Mouse (Mus musculus): ENCODE results near the gene Kalrn. TPM values are rescaled to one million over a fixed set of nuclear protein-coding genes. Genes with fewer than 3 reads are reported as not detected.

The Kalrn gene
- total RNA-seq, 2 experiments from 2014 or later, result 448 to 531 TPM

DNA sequence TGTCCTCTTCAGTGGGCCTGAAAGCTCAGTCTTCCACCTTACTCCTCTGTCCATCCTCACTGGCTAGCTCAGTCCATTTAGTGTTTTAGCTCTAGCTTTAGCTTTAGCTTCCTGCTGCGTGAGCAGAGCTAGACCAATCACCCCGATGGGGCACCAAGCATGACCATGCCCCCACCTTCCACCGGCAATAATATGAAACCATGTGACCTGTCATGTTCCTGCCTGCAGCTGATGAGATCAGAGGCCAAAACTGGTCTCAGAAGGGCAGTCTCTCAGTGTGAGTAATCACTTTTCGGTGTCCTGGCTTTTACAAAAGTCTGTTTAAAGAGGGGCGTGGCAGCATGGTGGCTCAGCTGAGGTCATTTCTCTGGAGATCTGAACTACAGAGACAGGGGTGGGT lies 364.6 kb downstream of the Kalrn start:
- DNase-seq (ENCODE audit: low spot score in 2 of 2), result no peak

- no peak for DNase-seq (ENCODE audit: low spot score in 2 of 2)
Measured at GRCm38 (mm10) chr16:34207972-34208371, 365.4 kb downstream of the Kalrn start.

GRCm38 (mm10) chr16:34204527-34205139 lies 368.7 kb downstream of the Kalrn start:
- no peak for DNase-seq (ENCODE audit: low spot score in 2 of 2)

GRCm38 (mm10) chr16:34199543-34199942 lies 373.8 kb downstream of the Kalrn start:
- no peak for DNase-seq (ENCODE audit: low spot score in 2 of 2)

DNA sequence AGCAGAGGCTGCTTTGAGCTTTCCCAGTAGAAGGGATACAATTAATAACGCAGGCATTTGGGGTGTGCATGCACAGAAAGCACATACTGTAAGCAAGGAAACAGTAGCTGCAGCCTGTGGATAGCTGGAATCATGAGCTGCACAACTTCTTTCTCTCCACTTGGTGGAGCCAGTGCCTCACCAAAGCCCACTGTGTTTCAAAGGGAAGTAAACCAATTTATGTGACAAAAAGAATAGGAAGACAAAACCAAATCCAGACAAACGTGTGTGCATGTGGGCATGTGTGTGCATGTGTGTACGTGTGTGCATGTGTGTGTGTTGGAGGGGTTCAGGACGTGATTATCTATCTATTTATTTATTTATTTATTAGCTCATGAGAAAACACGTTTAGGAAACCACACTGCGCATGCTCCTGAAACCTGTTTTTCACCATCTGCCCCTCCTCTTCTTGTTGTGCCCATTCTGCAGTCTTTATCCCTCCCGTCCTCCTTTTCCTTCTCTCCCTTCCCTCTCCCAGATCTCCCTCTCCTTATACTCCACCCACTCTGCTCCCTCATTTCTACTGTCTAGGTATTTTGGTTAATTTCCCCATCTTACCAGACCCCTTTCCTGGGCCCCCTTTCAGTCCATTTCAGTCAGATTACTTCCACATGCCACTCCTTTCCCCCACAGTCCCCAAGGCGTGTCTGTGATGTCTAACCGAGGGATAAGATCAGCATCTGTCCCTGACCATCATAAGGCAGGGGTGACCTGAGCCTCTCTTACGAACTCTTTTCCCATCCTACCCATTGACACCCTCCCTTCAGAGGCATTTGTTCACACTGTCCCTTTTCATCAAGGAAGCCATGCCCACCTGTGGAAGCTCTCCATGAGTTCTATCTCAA lies 380.1 kb downstream of the Kalrn start:
- DNase-seq (ENCODE audit: low spot score in 2 of 2), result no peak

DNA sequence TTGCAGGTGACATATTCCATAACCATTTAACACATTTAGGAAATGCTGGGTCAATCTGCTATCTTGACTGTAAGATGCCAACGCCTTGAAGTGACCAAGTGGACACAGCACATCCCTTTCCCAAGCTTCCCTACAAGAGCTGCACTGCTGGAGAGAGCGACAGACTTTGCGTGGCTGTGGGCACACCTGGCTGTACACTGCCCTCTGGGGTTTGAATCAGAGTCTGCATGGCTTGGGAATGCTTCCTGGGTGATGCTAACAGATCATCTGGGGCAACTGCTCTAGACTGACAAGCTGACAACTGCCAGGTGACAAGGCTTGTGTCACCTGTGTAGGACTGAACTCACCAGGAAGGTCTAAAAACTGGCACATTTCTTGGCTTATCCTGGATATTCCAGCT lies 388.6 kb downstream of the Kalrn start:
- DNase-seq (ENCODE audit: low spot score in 2 of 2), result no peak

GRCm38 (mm10) chr16:34183186-34183585 lies 390.1 kb downstream of the Kalrn start:
- DNase-seq (ENCODE audit: low spot score in 2 of 2), result no peak

DNA sequence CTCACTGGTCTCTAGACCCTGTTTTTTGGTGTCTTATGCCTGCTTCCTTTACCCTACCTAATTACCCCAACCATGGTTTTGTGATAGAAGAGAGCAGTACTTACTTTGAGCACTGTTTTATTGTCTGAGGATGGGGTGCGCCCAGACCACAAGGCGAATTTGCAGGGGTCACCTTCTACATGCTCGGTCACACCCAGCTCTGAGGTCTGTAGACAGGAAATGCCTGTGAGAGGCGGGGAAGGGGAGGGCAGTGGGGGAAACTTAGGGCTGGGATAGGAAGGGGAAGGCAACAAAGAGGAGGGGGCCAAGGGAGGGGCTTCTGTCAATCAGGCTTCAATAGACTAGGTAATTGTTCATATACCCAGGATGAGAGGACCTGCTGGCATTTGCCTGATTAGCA lies 397.7 kb downstream of the Kalrn start:
- no peak for DNase-seq (ENCODE audit: low spot score in 2 of 2)

- peak; percentile 49 to 75 for DNase-seq (ENCODE audit: low spot score in 2 of 2)
Measured at GRCm38 (mm10) chr16:34172572-34173181, 400.7 kb downstream of the Kalrn start.

- no peak for DNase-seq (ENCODE audit: low spot score in 2 of 2)
Measured at GRCm38 (mm10) chr16:34167042-34167441, 406.3 kb downstream of the Kalrn start.

DNA sequence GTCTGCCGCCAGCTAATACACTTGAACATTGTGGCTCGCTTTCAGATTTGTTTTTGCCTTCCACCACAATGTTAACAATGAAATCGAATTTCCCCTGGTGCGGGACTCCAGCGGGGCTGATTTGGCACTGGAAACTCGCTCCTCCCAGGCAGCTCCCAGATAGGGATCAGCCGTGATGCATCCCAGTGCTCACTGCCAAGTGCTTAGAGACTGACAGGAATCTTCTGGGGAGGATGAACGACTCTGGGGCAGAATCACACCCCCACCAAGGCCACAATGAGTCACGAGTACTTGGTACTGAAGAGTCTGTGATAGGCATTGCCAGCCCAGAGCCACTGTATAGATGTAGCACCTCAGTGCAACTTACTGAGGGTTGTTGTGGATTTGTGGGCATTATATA lies 410.2 kb downstream of the Kalrn start:
- DNase-seq (ENCODE audit: low spot score in 2 of 2), result no peak

- no peak for DNase-seq (ENCODE audit: low spot score in 2 of 2)
Measured at GRCm38 (mm10) chr16:34159576-34159975, 413.8 kb downstream of the Kalrn start.

- no peak for DNase-seq (ENCODE audit: low spot score in 2 of 2)
Measured at GRCm38 (mm10) chr16:34157386-34158135, 415.8 kb downstream of the Kalrn start.

GRCm38 (mm10) chr16:34155696-34156095 lies 417.6 kb downstream of the Kalrn start:
- no peak for DNase-seq (ENCODE audit: low spot score in 2 of 2)

DNA sequence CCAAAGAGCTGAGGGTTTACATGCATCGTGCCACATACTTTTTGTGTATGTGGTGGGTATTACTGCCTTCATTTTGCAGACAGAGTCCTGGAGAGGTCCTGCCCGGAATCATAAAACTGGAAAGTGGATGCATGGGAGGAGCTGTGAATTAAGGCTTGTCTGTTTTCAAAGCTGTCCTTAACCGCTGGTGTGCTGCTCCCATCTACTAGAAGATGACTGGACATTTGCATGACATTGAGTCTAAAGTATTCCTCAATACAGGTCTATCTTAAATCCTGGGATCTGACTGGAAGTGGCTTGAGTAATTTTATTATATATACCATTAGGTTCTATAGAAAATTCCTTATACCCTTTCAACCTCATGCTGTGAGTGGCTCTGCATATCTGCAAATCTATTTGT lies 418.4 kb downstream of the Kalrn start:
- DNase-seq (ENCODE audit: low spot score in 2 of 2), result no peak

DNA sequence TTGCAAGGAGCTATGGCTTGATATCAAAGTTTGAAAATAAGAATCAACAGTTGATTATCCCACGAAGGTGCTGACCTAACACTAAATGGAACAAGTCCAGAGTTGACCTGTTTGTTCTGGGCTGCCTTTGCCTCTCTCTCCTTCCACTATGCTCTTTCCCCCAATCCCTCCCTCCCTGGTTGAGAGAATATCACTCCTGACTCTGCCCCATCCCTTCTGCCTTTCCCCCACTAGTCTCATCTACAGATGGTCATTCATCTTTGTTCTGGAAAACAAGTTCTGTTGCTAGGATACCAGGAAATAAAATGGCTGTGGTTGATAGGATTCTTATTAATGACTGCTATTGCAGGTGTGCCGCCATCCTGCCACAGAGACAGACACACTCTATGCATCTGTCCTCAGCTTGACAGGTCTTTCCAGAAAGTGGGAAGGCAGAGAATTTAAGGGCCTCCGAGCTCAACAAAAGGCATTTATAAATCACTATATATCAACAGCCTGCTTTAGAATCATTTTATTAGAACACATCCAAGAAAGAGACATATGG lies 421.7 kb downstream of the Kalrn start:
- no peak for DNase-seq (ENCODE audit: low spot score in 2 of 2)

DNA sequence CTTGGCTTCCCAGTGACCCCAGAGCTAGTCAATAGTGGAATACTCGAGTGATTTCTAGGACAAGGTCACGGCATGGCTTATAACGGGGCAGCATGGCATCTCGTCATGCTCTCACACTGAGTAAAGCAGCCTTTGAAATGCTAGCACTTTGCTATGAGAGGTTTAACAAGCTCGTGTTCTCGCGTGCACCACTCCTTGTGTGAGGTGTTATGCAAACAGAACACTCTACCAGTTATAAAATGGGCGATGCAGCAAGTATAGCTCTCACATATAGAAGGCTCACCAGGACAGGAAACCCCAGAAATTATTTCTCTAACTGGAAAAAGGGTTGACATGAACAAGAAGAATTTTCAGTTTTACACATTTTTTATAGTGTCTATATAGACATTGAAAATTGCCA lies 431.7 kb downstream of the Kalrn start:
- no peak for DNase-seq (ENCODE audit: low spot score in 2 of 2)

DNA sequence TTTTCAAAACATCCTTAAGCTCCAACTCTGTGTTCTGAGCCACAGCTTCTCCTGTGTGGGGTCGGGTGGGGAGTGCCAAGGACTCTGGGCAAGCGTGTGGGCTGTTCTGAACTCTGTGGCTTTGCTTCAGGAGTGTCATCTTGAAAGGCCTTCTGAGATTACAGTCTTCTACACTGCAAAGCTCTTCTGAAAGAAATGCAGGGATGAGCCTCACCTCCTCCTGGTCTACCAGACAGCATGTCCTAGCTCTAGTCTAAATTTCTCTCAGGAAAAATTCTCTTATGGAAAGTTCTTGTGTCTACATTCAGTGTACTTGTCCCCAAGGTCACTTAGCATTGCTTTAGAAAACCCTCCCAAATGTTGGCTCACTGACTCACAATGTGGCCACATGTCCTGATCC lies 438.3 kb downstream of the Kalrn start:
- DNase-seq (ENCODE audit: low spot score in 2 of 2), result no peak

DNA sequence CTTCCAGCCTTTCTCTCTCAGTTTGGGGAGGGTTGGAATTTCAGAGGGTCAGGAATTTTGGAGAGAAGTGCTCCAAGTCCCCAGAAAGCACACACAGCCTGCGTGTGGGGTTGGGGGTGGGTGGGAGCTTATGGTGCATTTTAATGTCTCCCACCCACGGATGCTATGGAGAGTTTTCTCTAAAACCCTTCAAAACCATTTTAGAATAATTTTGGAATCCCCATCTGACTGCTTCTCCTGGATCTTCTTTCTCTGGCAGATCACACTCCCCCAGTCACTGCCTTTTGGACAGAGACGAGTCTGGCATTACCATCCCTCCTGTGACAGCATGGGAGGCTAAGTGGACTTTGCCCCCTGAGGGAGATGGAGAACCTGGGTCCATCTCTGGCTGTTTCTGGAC lies 438.7 kb downstream of the Kalrn start:
- no peak for DNase-seq (ENCODE audit: low spot score in 2 of 2)

DNA sequence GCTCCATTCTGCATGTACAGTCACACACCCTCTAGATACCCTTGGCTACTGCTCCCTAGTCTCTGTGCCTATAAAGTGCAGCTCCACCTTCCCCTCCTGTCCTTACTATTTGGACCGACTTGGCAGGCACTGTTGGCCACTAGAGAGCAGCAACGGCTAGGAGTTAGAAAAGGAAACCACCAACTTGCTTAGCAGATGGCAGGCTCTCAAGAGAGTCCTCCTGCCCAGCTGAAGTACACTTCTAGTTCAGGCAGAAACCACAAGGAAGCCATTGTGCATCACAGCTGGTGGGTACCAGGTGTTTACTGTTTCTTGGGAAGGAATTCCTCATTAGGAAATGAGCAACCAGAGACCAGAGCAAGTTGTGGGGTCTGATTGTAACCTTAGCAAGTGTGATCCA lies 447.7 kb downstream of the Kalrn start:
- DNase-seq (ENCODE audit: low spot score in 2 of 2), result peak; percentile 83 to 86

- no peak for DNase-seq (ENCODE audit: low spot score in 2 of 2)
Measured at GRCm38 (mm10) chr16:34122486-34122885, 450.8 kb downstream of the Kalrn start.
